Mouse (Mus musculus) testis, adult 2 months (tissue): ENCODE data around the gene Scube3. TPM values are rescaled to one million over a fixed set of nuclear protein-coding genes. Genes with fewer than 3 reads are reported as not detected.

Experiments
- H3K27ac ChIP-seq: fragments of 200-500 bp; 2 replicates; pipeline ENCODE4 v1.5.1; 2012; ENCODE audit warnings: low read depth, low read length; ENCODE audit not compliant: control insufficient read depth, insufficient read depth
- H3K27me3 ChIP-seq: fragments of 200-500 bp; 2 replicates; pipeline ENCODE4 v1.6.1; 2012; ENCODE audit warnings: mild to moderate bottlenecking, low read length, moderate library complexity; ENCODE audit not compliant: control insufficient read depth, insufficient read depth
- H3K36me3 ChIP-seq: fragments of 200-500 bp; 2 replicates; pipeline ENCODE4 v1.6.1; 2012; ENCODE audit warnings: mild to moderate bottlenecking, low read length; ENCODE audit not compliant: control insufficient read depth, insufficient read depth
- H3K4me1 ChIP-seq: fragments of 200-500 bp; 2 replicates; pipeline ENCODE4 v1.6.1; 2012; ENCODE audit warnings: low read length; ENCODE audit not compliant: control insufficient read depth, insufficient read depth
- H3K4me3 ChIP-seq: fragments of 200-500 bp; 2 replicates; pipeline ENCODE4 v1.5.1; 2012; ENCODE audit warnings: low read depth, mild to moderate bottlenecking, low read length, moderate library complexity, mixed read lengths; ENCODE audit not compliant: control insufficient read depth
- CTCF ChIP-seq: fragments of 200-500 bp; IDR thresholded peaks from 2 replicates; pipeline ENCODE4 v1.5.1; 2012; ENCODE audit warnings: low read depth, mild to moderate bottlenecking, inconsistent platforms, low read length, moderate library complexity; ENCODE audit not compliant: control insufficient read depth, insufficient read depth, insufficient replicate concordance
- POLR2A ChIP-seq: fragments of 200-500 bp; IDR thresholded peaks from 2 replicates; pipeline ENCODE4 v1.6.1; 2012; ENCODE audit warnings: low read depth, mild to moderate bottlenecking, inconsistent platforms, low read length, moderate library complexity; ENCODE audit not compliant: control insufficient read depth
- polyA plus RNA-seq: library from polyadenylated mRNA; depleted of rRNA; stranded (reverse); fragments of >200 nt; gene quantifications from 2 replicates; pipeline ENCODE4 v1.2.3, GENCODE M21; 2012

The Scube3 gene
- polyA plus RNA-seq, 1 experiment = 3.4 TPM

DNA sequence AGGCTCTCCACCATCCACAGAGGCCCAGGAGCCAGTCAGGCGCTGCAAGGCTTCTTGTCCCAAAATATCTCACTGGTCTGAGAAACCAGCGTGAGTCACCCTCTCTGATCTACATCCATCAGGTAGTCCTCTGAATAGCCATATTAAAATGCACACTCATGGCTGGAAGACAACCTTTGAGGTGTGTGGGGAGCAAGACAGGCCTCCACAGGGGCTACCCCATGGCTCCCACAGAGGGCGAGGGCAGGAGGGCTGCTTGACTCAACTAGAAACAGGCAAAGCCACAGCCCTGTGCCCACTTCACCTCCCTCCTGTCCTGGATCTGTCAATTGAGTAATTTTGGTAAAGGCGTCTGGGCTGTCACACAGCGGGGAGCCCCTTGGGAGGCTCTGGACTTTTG, 21.5 kb upstream of the Scube3 start:
- Histone ChIP-seq H3K27me3 (no peaks in the 10 kb centered on the region), H3K4me1 (no peaks in the 10 kb centered on the region), H3K36me3 (no peaks in the 10 kb centered on the region), H3K27ac (no peak overlapping the region), H3K4me3 (no peak overlapping the region)
- TF ChIP-seq CTCF (no peak), POLR2A (no peak)

DNA sequence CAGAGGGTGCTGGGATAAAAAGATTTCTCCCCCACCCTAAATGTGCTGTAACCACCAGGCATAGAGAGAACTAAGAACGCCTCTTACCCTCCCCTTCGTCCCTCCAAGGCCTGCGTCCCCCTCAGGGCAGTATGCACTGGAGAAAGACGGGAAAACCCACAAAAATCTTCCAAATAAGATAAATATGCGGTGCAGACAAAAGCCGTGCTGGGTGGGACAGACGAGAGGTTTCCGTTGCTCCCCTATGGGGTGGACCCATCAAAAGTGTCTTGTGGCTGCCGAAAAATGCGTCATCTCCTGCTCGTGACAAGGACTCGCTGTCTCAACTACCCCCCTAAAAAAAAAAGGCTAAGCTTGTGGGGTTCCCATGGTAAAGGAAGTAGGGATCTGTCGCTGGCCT, 19.0 kb upstream of the Scube3 start:
- TF ChIP-seq POLR2A = no peak
- TF ChIP-seq CTCF = no peak
- no peaks in the 10 kb centered on the region for H3K4me1 ChIP-seq
- no peak overlapping the region for H3K27ac ChIP-seq
- H3K4me3 ChIP-seq = no peak overlapping the region
- no peaks in the 10 kb centered on the region for H3K36me3 ChIP-seq
- H3K27me3 ChIP-seq = no peaks in the 10 kb centered on the region

DNA sequence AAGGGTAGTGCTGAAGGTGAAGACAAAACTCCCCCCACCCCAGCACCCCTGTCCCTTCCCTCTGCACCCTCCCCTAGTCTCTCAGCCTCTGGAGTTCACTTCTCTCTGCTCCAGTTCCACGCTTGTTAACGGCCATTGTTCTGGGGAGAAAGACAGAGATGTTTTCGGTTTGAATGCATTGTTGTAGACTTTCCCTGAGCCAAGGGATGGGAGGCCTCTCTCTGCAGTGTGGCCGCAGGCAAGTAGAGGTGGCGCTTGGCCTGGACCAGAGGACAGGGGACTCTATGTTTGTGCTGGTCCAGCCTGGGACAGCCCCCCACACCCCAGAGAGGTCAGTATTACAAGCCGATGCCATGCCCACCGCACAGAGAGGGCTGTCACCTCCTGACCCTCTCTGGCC, 18.3 kb upstream of the Scube3 start:
- no peaks in the 10 kb centered on the region for H3K36me3 ChIP-seq
- TF ChIP-seq POLR2A (no peak), CTCF (no peak)
- no peak overlapping the region for H3K4me3 ChIP-seq
- no peak overlapping the region for H3K27ac ChIP-seq
- no peaks in the 10 kb centered on the region for H3K27me3 ChIP-seq
- H3K4me1 ChIP-seq = no peaks in the 10 kb centered on the region

DNA sequence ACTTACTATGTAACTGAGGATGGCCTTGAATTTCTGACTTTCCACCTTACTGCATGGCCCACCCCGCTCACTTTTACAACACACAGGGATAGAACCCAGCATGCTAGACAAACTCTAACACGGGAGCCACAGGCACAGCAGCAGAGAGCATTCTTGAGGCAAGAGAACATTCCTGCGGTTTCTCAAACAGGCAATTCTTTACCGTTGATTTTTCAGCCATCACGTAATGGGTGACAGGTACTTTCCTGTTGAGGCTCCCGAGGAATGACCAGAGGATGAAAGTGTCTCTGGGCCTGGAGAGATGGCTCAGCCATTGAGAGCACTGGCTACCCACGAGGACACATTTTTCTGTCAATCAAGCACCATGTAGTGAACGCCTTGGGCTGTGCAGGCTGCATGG, 17.6 kb upstream of the Scube3 start:
- Histone ChIP-seq H3K27me3 (no peaks in the 10 kb centered on the region), H3K27ac (no peak overlapping the region), H3K4me1 (no peaks in the 10 kb centered on the region), H3K36me3 (no peaks in the 10 kb centered on the region), H3K4me3 (no peak overlapping the region)
- TF ChIP-seq CTCF (no peak), POLR2A (no peak)

DNA sequence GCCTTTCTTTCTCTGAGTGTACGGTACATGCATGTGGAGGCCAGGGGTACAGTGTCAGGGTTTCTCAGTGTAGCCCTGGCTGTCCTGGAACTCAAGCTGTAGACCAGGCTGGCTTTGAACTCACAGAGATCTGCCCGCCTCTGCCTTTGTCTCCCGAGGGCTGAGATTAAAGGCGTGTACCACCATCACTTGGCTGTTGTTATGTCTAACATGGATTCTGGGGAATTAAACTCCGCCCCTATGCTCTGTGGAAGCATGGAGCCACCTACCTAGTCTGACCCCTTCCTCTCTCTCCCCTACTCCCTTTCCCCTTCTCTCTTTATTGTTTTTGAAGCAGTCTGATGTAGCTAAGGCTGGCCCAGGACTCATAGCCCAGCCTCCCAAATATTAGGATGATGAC, 12.1 kb upstream of the Scube3 start:
- Histone ChIP-seq H3K27me3 (no peaks in the 10 kb centered on the region), H3K4me1 (peaks cover 5% of the 10 kb centered on the region), H3K4me3 (no peak overlapping the region), H3K27ac (no peak overlapping the region), H3K36me3 (no peaks in the 10 kb centered on the region)
- TF ChIP-seq CTCF (no peak), POLR2A (no peak)

DNA sequence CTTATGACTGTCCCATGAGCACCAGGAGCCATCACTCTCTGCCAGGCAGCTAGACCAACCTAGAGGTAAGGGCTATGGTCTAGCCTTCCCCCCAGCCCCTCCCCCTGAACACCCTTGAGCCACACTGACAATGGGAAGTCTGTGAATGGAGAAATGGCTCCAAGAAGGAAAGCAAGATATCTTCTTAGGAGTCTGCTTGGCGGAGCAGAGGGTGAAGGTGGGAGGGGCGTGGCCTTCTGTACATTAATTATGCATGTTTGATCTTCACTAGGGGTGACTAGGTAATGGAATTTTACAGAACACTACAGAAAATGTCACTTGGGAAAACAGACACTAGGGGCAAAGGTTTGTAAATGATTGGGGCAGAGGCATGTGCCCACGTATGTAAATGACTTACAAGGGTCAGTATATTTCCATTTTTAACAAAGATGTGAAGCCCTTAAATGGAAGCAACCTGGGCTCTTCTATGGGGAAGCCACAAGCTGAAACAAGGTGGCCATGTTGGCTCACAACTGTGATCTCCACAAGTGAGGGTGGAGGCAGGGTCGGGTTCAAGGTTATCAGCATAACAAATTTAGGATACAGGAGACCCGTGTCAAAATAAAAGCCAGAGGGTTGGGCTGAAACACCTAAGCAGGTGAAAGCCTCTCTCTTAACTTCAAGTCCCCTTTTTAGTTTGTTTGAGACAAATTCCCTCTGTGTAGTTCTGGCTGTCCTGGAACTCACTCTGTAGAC, 11.4 kb upstream of the Scube3 start:
- H3K27me3 ChIP-seq = no peaks in the 10 kb centered on the region
- H3K27ac ChIP-seq = no peak overlapping the region
- no peak for TF ChIP-seq CTCF
- TF ChIP-seq POLR2A = no peak

DNA sequence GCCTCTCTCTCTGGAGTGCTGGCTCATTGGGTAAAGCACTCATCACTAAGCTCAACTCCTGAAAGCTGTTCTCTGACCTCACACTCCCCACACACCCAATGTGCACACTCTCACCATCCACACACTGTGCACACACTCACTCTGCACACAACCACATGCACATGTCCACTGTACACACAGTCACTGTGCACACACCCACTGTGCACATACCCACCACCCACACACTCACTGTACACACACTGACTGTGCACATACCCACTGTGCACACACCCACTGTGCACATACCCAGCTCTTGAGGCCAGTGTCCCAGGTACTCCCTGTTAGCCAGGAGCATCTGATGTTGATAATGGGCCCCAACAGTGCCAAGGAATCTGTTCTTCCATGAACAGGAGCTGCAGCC, 10.8 kb upstream of the Scube3 start:
- peaks cover 5% of the 10 kb centered on the region for H3K4me1 ChIP-seq
- TF ChIP-seq POLR2A (no peak), CTCF (no peak)
- no peak overlapping the region for H3K27ac ChIP-seq
- H3K27me3 ChIP-seq = no peaks in the 10 kb centered on the region
- H3K4me3 ChIP-seq = no peak overlapping the region
- H3K36me3 ChIP-seq = no peaks in the 10 kb centered on the region

More for the DNA sequence above, 11.4 kb upstream of the Scube3 start:
- H3K4me3 ChIP-seq = no peak overlapping the region
- H3K4me1 ChIP-seq = peaks cover 5% of the 10 kb centered on the region
- H3K36me3 ChIP-seq = no peaks in the 10 kb centered on the region

DNA sequence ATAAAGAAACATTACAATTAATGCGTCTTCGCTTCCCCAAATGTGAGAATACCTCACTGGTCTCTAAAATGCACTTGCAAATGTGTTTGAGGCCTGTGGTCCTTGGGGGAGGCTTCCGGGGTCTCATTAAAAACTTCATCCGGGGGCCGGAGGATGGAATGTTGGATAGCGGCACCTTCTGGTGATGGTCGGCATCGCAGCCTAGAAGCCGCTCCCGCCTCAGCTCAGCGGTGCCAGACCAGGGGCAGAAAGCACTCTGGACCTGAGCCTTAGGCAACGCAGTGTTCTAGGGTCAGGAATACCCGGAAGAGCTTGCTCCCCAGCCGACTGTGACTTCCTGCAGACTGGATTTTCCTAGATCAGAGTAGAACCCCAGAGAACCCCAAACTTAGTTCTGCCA, 8.7 kb upstream of the Scube3 start:
- Histone ChIP-seq H3K4me3 (peak overlapping the region; percentile 10; the same call in 1 of the 2 replicates), H3K27me3 (no peaks in the 10 kb centered on the region), H3K36me3 (no peaks in the 10 kb centered on the region), H3K27ac (no peak overlapping the region), H3K4me1 (peaks cover 5% of the 10 kb centered on the region)
- TF ChIP-seq POLR2A = no peak
- peak; percentile 89 for TF ChIP-seq CTCF
